Mouse (Mus musculus) limb, embryonic 13.5 days (tissue): ENCODE measurements around the gene Pla2g16. TPM values are rescaled to one million over a fixed set of nuclear protein-coding genes. Genes with fewer than 3 reads are reported as not detected.

Experiments
- ATAC-seq: fragments of 200-750 bp; cut with Nextera tagmentation; 2 replicates; pipeline ENCODE4 v1.8.0; 2017; ENCODE audit warnings: low read depth, moderate number of reproducible peaks, moderate TSS enrichment; ENCODE audit not compliant: low FRiP score
- H3K27ac ChIP-seq: fragments of 300-500 bp; sonication (generic); 2 replicates; pipeline ENCODE4 v1.5.1; 2015; ENCODE audit warnings: inconsistent platforms, mild to moderate bottlenecking, moderate library complexity
- H3K27me3 ChIP-seq: fragments of 300-500 bp; sonication (generic); 2 replicates; pipeline ENCODE4 v1.6.1; 2015; ENCODE audit warnings: mild to moderate bottlenecking, inconsistent platforms
- H3K36me3 ChIP-seq: fragments of 300-500 bp; sonication (generic); 2 replicates; pipeline ENCODE4 v1.6.1; 2015; ENCODE audit warnings: inconsistent platforms, mild to moderate bottlenecking, moderate library complexity
- H3K4me1 ChIP-seq: fragments of 300-500 bp; sonication (generic); 2 replicates; pipeline ENCODE4 v1.6.1; 2015; ENCODE audit warnings: inconsistent platforms
- H3K4me2 ChIP-seq: fragments of 300-500 bp; sonication (generic); replicated peaks from 2 replicates; pipeline ENCODE4 v1.6.1; 2015; ENCODE audit warnings: inconsistent platforms, mild to moderate bottlenecking, moderate library complexity
- H3K4me3 ChIP-seq: fragments of 300-500 bp; sonication (generic); 2 replicates; pipeline ENCODE4 v1.5.1; 2015; ENCODE audit warnings: moderate library complexity, mild to moderate bottlenecking, inconsistent platforms
- H3K9ac ChIP-seq: fragments of 300-500 bp; sonication (generic); 2 replicates; pipeline ENCODE4 v1.6.1; 2015; ENCODE audit warnings: mild to moderate bottlenecking, inconsistent platforms
- H3K9me3 ChIP-seq: fragments of 300-500 bp; sonication (generic); 2 replicates; pipeline ENCODE4 v1.6.1; 2016; ENCODE audit warnings: inconsistent platforms
- WGBS: fragments of 180-500 bp; shearing (Covaris S2); methylation state at CpG from one replicate; pipeline ENCODE4 v1.1.7; 2015; 5-methylcytosine and 5-hydroxymethylcytosine counted together
- polyA plus RNA-seq: library from polyadenylated mRNA; unstranded; fragments of >200 nt; fragmentation: Nextera tagmentation; extraction: Ambion mirVana; gene quantifications from 2 replicates; pipeline ENCODE4 v1.2.1, GENCODE M21; 2015

The Pla2g16 gene
- polyA plus RNA-seq, 1 experiment from 2014 or later = 8.5 TPM

GRCm38 (mm10) chr19:7617696-7618095 lies 60.4 kb downstream of the Pla2g16 start:
- no peaks in the 10 kb centered on the region for H3K36me3 ChIP-seq
- H3K4me1 ChIP-seq = peaks cover 5% of the 10 kb centered on the region
- no peak overlapping the region for H3K4me2 ChIP-seq
- no peak overlapping the region for H3K27ac ChIP-seq
- no peak overlapping the region for H3K9ac ChIP-seq
- no peak for ATAC-seq
- no peaks in the 10 kb centered on the region for H3K9me3 ChIP-seq
- WGBS = 36% methylated on average over 7 of the region's 7 CpGs
- peaks cover 7% of the 10 kb centered on the region; the same call in 1 of the 2 replicates for H3K27me3 ChIP-seq
- H3K4me3 ChIP-seq = no peak overlapping the region

- H3K4me2 ChIP-seq = no peak overlapping the region
- H3K9ac ChIP-seq = no peak overlapping the region
- H3K4me1 ChIP-seq = no peaks in the 10 kb centered on the region
- H3K27ac ChIP-seq = no peak overlapping the region
- H3K9me3 ChIP-seq = no peaks in the 10 kb centered on the region
- no peaks in the 10 kb centered on the region for H3K27me3 ChIP-seq
- H3K36me3 ChIP-seq = no peaks in the 10 kb centered on the region
- no peak for ATAC-seq
- H3K4me3 ChIP-seq = no peak overlapping the region
Observed at GRCm38 (mm10) chr19:7633021-7633420, 75.8 kb downstream of the Pla2g16 start.

- H3K27me3 ChIP-seq = no peaks in the 10 kb centered on the region
- H3K36me3 ChIP-seq = no peaks in the 10 kb centered on the region
- no peak for ATAC-seq
- H3K4me1 ChIP-seq = no peaks in the 10 kb centered on the region
- no peak overlapping the region for H3K4me2 ChIP-seq
- WGBS = 77% methylated on average over 1 of the region's 1 CpGs
- no peak overlapping the region for H3K27ac ChIP-seq
- H3K4me3 ChIP-seq = no peak overlapping the region
- no peak overlapping the region for H3K9ac ChIP-seq
- no peaks in the 10 kb centered on the region for H3K9me3 ChIP-seq
Observed at GRCm38 (mm10) chr19:7633786-7634185, 76.5 kb downstream of the Pla2g16 start.

Other genes with a start within 250 kb of the Pla2g16 start
- gene Mark2, start 215.6 kb upstream of the Pla2g16 start, polyA plus RNA-seq = 38.2 and 44.3 TPM in 2 replicates
- gene Spindoc, start 174.5 kb upstream of the Pla2g16 start, polyA plus RNA-seq = 35.3 and 43.2 TPM in 2 replicates
- gene 2700081O15Rik, start 139.8 kb upstream of the Pla2g16 start, polyA plus RNA-seq = 10.0 and 10.5 TPM in 2 replicates
- 102 and 106 TPM in 2 replicates for gene Rtn3, start 74.2 kb upstream of the Pla2g16 start, polyA plus RNA-seq
- 13.7 and 15.6 TPM in 2 replicates for gene Atl3, start 63.4 kb upstream of the Pla2g16 start, polyA plus RNA-seq
- gene Lgals12, start 49.7 kb downstream of the Pla2g16 start, polyA plus RNA-seq = 0.36 TPM in 2 replicates
- gene Hrasls5, start 55.1 kb downstream of the Pla2g16 start, polyA plus RNA-seq = 0.18 TPM in 1 of 2 replicates, not detected in the other
- gene Slc22a19, start 153.9 kb downstream of the Pla2g16 start, polyA plus RNA-seq = not detected in 2 replicates
- not detected in 2 replicates for gene Slc22a26, start 245.2 kb downstream of the Pla2g16 start, polyA plus RNA-seq